Mouse (Mus musculus) thymus, postnatal 0 days (tissue): ENCODE measurements at regions not wholly inside any gene's neighbourhood (a gene's known extent, or its start where the extent isn't known, plus 50 kb on each side); places are given as distances from the start of the nearest gene placed in this dataset.

ENCODE experiments used
- DNase-seq: peaks from one replicate; pipeline ENCODE4 v3.0.0-alpha.2; 2015; ENCODE audit warnings: low spot score

DNA sequence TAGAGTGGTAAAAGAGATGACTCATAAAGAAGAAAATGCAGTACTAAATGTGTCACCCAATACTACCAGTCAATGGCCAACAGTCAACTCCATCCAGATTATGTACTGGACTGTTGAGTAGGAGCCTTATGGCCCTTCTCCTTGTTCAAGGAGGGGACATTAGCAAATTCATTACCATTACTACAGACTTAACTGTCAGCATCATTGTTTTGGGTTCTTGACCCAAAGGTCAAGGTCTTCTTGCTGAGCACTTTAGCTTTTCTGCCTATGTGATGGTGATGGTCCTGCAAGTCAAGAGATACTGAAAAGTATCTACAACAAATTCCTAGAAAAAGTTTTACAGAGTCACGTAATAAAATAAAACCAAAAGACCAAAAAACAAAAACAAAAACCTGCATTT is 1251.4 kb downstream of the Gm37988 start:
- no peak for DNase-seq

DNA sequence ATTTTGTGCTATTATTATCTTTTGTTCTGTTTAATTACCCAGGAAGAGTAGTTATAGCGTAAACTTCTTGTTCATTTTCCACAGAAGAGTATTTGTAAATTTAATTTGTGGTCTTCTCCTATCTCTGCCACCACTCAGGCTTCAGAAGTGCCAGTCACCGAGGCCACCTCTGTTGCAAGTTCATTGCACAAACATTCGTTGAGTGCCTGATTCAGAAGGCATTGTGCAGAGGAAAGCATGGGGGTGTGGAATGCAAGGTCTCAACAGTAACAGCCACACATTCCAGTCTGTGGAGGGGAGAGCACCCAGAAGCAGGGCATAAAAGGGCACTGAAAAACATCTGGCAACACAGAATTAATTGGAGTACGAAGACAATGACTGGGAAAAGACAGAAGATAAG is 1268.9 kb downstream of the Gm37988 start:
- DNase-seq, result no peak

DNA sequence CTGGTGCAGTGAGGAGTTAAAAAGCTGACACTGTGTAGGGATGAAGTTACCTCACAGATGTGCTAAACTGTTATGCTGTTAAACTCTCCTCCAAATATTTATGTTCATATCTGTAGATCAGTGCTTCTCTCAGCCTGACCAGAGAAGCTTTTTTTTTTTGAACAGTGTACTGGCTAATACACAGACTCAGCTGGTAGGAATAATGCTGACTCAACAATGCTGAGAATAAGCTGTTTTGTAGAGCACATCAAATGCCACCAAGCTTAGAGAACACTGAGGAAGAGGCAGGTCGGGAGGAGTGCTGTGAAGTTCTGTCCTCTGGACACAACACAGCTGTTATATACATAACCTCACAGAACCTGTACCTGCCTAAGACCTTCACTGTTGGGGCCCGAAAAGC is 1274.2 kb downstream of the Gm37988 start:
- no peak for DNase-seq

DNA sequence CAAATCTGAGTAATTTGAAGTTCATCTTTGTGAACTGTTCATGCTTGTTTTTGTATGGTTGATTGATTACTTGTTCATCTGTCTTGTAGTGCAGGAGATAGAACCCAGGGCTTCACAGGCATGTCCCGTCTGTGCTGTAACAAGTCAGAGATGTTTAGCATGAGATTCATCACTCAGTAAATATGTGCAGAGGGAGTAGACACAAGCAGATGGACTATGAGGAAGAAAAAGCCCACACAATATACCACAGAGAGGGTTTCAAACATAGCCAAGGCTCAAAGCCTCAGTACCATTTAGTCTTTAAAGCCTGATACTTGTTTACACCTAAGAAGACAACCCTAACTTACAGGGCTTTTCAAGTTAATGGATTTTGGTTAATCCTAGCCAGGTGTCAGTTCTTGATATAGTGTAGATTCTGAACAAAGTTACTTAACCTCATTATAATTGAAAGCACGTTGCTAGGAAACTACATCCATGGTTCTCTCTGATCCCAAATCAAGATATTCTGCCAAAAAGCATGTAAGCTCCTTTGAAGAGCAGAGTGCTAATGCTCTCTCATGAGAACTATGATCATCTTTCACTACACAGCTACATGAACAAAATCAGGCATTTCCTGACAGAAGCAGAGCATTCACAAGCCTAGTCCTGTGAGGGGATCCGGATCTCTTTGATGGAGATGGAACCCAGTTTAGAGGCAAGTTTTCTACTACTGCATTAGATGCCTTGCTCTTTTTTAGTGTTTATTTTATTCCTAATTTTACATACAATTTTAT is 1286.7 kb downstream of the Gm37988 start:
- no peak for DNase-seq

DNA sequence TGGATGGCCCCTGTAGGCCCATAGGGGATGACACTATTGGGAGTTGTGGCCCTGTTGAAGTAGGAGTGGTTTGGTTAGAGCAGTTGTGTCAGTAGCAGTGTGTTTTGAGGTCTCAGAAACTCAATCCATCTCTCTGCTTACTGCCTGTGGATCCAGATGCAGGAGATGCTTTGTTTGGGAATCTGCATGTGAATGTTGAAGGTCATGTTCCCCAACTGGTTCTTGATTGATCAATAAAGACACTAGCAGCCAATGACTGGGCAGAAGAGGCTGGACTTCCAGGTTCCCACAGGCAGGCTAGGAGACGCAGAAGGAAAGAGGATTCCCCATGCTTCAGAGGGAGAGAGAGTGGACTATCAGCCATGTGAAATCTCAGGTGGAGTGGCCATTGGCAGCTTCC is 1309.9 kb downstream of the Gm37988 start:
- DNase-seq, result no peak

DNA sequence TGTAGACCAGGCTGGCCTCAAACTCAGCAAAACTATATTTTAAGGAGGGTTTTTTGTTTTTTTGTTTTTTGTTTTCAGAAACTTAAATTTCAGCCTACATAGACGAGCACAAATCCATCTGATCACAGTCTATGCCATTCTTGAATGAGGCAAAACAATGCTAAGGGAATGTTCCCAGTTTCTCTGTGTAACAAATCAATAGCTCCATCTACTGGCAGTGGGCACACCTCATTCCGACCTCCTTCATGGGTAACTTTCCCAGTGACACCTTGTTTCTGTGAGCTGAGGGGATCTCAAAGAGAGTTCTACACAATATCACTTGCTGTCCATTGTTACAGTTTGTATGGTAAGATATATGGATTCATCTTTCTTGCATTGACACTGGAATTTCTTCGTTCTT is 1327.4 kb downstream of the Gm37988 start:
- no peak for DNase-seq

DNA sequence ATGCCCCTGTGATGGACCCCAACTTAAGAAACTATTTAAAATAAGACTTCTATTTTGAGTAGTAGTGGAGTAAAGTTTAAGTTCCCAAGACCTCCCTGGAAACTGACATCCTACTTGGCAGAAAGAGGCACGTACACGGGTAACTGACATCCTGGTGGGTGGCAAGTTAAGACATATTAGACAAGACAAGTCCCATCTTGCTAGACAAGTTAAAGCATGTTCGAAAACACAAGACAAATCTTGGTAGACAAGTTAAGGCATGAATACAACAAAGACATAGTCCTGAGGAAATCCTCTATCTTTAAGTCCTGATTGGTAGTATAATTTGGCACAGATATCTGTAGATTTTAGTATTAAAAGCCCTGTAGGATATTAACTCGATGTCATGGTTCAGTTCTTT is 1332.6 kb downstream of the Gm37988 start:
- no peak for DNase-seq

DNA sequence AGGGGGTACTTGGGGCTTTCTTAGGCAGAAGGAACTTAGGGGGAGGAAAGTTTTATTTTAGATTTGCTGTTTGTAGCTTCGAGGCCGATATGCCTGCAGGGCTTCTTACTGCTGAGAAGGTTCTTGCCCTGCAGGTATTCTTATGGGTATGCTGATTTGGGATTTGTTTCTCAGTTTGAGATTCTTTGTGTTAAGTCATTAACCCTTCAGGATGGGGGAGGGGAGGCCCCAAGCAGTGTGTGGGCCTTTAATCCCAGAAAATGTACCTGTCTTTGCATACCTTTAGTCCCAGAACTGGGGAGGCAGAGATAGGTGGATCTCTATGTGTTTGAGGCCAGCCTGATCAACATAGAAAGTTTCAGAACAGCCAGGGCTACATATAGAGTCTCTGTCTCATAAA is 1335.1 kb downstream of the Gm37988 start:
- DNase-seq, result no peak

DNA sequence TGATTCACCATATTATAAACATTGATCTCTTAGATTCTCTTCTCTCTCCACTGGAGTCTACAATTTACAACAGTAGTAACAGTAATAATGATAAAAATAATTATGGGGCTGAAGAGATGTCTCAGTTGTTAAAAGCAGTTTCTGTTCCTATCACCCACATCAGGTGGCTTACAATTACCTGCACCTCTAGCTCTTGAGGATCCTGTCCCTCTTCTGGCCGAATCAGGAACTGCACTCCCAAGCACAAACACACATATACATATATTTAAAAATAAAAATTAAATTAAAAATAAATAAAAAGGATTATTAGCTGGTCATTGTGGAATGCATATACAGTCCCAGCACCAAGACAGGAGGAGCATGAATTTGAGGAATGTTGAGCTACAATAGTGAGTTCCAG is 1336.2 kb downstream of the Gm37988 start:
- peak; percentile 3 for DNase-seq

DNA sequence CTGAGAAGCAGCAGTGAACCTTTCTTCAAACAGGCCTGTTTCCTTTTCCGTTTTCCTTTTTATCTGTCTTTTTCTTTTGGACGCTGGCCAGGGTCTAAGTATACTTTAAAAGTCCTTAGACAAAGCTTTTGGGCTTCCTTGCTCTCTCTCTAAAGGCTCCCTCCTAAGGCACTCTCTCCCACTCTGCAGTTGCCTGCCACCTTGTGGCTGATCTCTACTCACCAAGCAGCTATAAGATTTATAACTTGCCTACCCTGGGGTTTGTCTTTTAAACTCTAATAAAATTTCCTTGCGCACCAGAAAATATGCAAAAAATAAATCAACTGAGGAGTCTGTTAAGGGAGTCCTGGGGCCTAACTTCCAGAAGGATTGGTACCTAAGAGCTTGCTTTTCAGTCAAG is 1344.7 kb downstream of the Gm37988 start:
- DNase-seq, result no peak
